Mouse (Mus musculus) inflammation-experienced regulatory T-cells, adult 16 weeks (primary cell): Measurements from ENCODE around the gene Dok5. TPM values are rescaled to one million over a fixed set of nuclear protein-coding genes. Genes with fewer than 3 reads are reported as not detected.

Experiments used
- polyA plus RNA-seq: library from polyadenylated mRNA; unstranded; fragments of 100-300 nt; shearing (Covaris generic); gene quantifications from one replicate; pipeline ENCODE4 v1.2.1, GENCODE M21; 2017

Dok5 gene
- polyA plus RNA-seq = not detected

GRCm38 (mm10) chr2:170731632-170732561 lies at the start of gene Dok5:
Gene Dok5 (plus strand): TSS chr2:170731807.

Other genes with a start within 250 kb of the Dok5 start
- gene Pfdn4, start 235.4 kb upstream of the Dok5 start, polyA plus RNA-seq = 54.6 TPM
- gene Cyp24a1, start 234.7 kb upstream of the Dok5 start, polyA plus RNA-seq = not detected
- gene 4930470P17Rik, start 129.8 kb upstream of the Dok5 start, polyA plus RNA-seq = not detected